Mouse (Mus musculus): ENCODE measurements at regions not wholly inside any gene's neighbourhood (a gene's known extent, or its start where the extent isn't known, plus 50 kb on each side); places are given as distances from the start of the nearest gene placed in this dataset.
A peak's percentile ranks its signal among the peaks of the same experiment; 100 is the strongest.

GRCm38 (mm10) chr13:118603474-118603873 is 66.1 kb upstream of the Fgf10 start:
- no peak for DNase-seq (ENCODE audit: low spot score in 2 of 2)

GRCm38 (mm10) chr13:118596856-118597255 is 72.7 kb upstream of the Fgf10 start:
- peak in 1 of 2 experiments; percentile 8 for DNase-seq (ENCODE audit: low spot score in 2 of 2)

- no peak for DNase-seq (ENCODE audit: low spot score in 2 of 2)
Measured at GRCm38 (mm10) chr13:118596218-118596795, 73.3 kb upstream of the Fgf10 start.

- DNase-seq (ENCODE audit: low spot score in 2 of 2), result no peak
Measured at GRCm38 (mm10) chr13:118592074-118592473, 77.5 kb upstream of the Fgf10 start.

GRCm38 (mm10) chr13:118572555-118572954 is 97.0 kb upstream of the Fgf10 start:
- DNase-seq (ENCODE audit: low spot score in 2 of 2), result no peak

GRCm38 (mm10) chr13:118565219-118565833 is 104.3 kb upstream of the Fgf10 start:
- DNase-seq (ENCODE audit: low spot score in 2 of 2), result no peak

- no peak for DNase-seq (ENCODE audit: low spot score in 2 of 2)
Measured at GRCm38 (mm10) chr13:118558966-118559365, 110.6 kb upstream of the Fgf10 start.

- no peak for DNase-seq (ENCODE audit: low spot score in 2 of 2)
Measured at GRCm38 (mm10) chr13:118552029-118552428, 117.6 kb upstream of the Fgf10 start.

GRCm38 (mm10) chr13:118538742-118539141 is 130.8 kb upstream of the Fgf10 start:
- DNase-seq (ENCODE audit: low spot score in 2 of 2), result no peak

GRCm38 (mm10) chr13:118513961-118514360 is 126.9 kb upstream of the Mrps30 start:
- no peak for DNase-seq (ENCODE audit: low spot score in 2 of 2)

GRCm38 (mm10) chr13:118506136-118506535 is 119.1 kb upstream of the Mrps30 start:
- no peak for DNase-seq (ENCODE audit: low spot score in 2 of 2)

GRCm38 (mm10) chr13:118490610-118491009 is 103.6 kb upstream of the Mrps30 start:
- no peak for DNase-seq (ENCODE audit: low spot score in 2 of 2)

GRCm38 (mm10) chr13:118483031-118483430 is 96.0 kb upstream of the Mrps30 start:
- no peak for DNase-seq (ENCODE audit: low spot score in 2 of 2)

- no peak for DNase-seq (ENCODE audit: low spot score in 2 of 2)
Measured at GRCm38 (mm10) chr13:118480237-118480636, 93.2 kb upstream of the Mrps30 start.

GRCm38 (mm10) chr13:118478487-118478886 is 91.4 kb upstream of the Mrps30 start:
- DNase-seq (ENCODE audit: low spot score in 2 of 2), result no peak

GRCm38 (mm10) chr13:118472578-118472977 is 85.5 kb upstream of the Mrps30 start:
- DNase-seq (ENCODE audit: low spot score in 2 of 2), result no peak

GRCm38 (mm10) chr13:118459672-118460384 is 72.8 kb upstream of the Mrps30 start:
- DNase-seq (ENCODE audit: low spot score in 2 of 2), result no peak

GRCm38 (mm10) chr13:118448977-118449705 is 62.1 kb upstream of the Mrps30 start:
- no peak for DNase-seq (ENCODE audit: low spot score in 2 of 2)

GRCm38 (mm10) chr13:118441322-118442064 is 54.4 kb upstream of the Mrps30 start:
- no peak for DNase-seq (ENCODE audit: low spot score in 2 of 2)

Data from layer of hippocampus, postnatal 10 days (tissue).